Mouse (Mus musculus) liver, adult 2 months (tissue): ENCODE data around the gene Urad.

ENCODE experiments used
- CTCF ChIP-seq: fragments of 200-500 bp; IDR thresholded peaks from 2 replicates; pipeline ENCODE4 v1.5.1; 2011; ENCODE audit warnings: low read depth, low read length, control low read depth
- POLR2A ChIP-seq: fragments of 200-500 bp; IDR thresholded peaks from 2 replicates; pipeline ENCODE4 v1.6.1; 2011; ENCODE audit warnings: low read length, control low read depth; ENCODE audit not compliant: insufficient read depth; ENCODE audit errors: extremely low read depth

DNA sequence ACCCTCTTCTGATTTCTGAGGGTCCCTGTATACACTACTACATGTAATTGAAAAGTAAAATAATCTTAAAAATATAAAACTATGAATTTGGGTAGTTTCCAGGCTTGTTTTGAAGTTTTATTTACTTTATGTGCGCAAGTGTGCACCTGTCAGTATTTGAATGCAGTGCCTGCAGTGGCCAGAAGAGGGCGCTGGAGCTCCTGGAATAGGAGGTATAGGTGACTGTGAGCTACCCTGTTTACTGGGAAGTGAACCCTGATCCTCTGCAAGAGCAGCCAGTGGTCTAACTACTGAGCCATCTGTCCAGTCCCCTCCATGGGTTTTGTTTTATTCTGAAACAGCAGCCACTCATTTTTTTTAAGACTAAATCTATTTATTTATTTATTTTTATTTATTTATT is 9.3 kb upstream of the Urad start:
- TF ChIP-seq CTCF: peak; percentile 65
- TF ChIP-seq POLR2A: no peak
